Mouse (Mus musculus) hindbrain, embryonic 11.5 days (tissue): ENCODE measurements around the gene Elp6. TPM values are rescaled to one million over a fixed set of nuclear protein-coding genes. Genes with fewer than 3 reads are reported as not detected.

Experiments used
- ATAC-seq: fragments of 200-750 bp; cut with Nextera tagmentation; 2 replicates; pipeline ENCODE4 v1.8.0; 2017; ENCODE audit warnings: mild to moderate bottlenecking, moderate TSS enrichment, moderate library complexity; ENCODE audit not compliant: low FRiP score
- DNase-seq: peaks from one replicate; pipeline ENCODE4 v3.0.0-alpha.2; 2015; ENCODE audit warnings: low spot score
- H3K27ac ChIP-seq: fragments of 300-500 bp; sonication (generic); 2 replicates; pipeline ENCODE4 v1.5.1; 2014; ENCODE audit warnings: mild to moderate bottlenecking, low read depth, low read length
- H3K27me3 ChIP-seq: fragments of 300-500 bp; sonication (generic); 2 replicates; pipeline ENCODE4 v1.6.1; 2014; ENCODE audit warnings: mild to moderate bottlenecking, low read length, moderate library complexity, mixed read lengths; ENCODE audit not compliant: control insufficient read depth, insufficient read depth
- H3K36me3 ChIP-seq: fragments of 300-500 bp; sonication (generic); 2 replicates; pipeline ENCODE4 v1.6.1; 2014; ENCODE audit warnings: mild to moderate bottlenecking, low read length, moderate library complexity, mixed read lengths; ENCODE audit not compliant: control insufficient read depth, insufficient read depth
- H3K4me1 ChIP-seq: fragments of 300-500 bp; sonication (generic); replicated peaks from 2 replicates; pipeline ENCODE4 v1.6.1; 2014; ENCODE audit warnings: low read length, mixed read lengths; ENCODE audit not compliant: control insufficient read depth, insufficient read depth
- H3K4me2 ChIP-seq: fragments of 300-500 bp; sonication (generic); replicated peaks from 2 replicates; pipeline ENCODE4 v1.6.1; 2014; ENCODE audit warnings: mild to moderate bottlenecking, low read depth, low read length
- H3K4me3 ChIP-seq: fragments of 300-500 bp; sonication (generic); 2 replicates; pipeline ENCODE4 v1.5.1; 2014; ENCODE audit warnings: low read depth, low read length
- H3K9ac ChIP-seq: fragments of 300-500 bp; sonication (generic); 2 replicates; pipeline ENCODE4 v1.6.1; 2014; ENCODE audit warnings: low read depth, low read length
- H3K9me3 ChIP-seq: fragments of 300-500 bp; sonication (generic); 2 replicates; pipeline ENCODE4 v1.6.1; 2016; ENCODE audit warnings: low read length; ENCODE audit not compliant: control insufficient read depth
- WGBS: fragments of 180-500 bp; shearing (Covaris S2); extraction: QIAGEN DNeasy Blood & Tissue Kit; methylation state at CpG from one replicate; pipeline ENCODE4 v1.1.7; 2014; 5-methylcytosine and 5-hydroxymethylcytosine counted together
- polyA plus RNA-seq: library from polyadenylated mRNA; unstranded; fragments of >200 nt; fragmentation: Nextera tagmentation; extraction: Ambion mirVana; gene quantifications from 2 replicates; pipeline ENCODE4 v1.2.1, GENCODE M21; 2014

Elp6 gene
- polyA plus RNA-seq, 1 experiment from 2014 or later = 35.1 TPM

DNA sequence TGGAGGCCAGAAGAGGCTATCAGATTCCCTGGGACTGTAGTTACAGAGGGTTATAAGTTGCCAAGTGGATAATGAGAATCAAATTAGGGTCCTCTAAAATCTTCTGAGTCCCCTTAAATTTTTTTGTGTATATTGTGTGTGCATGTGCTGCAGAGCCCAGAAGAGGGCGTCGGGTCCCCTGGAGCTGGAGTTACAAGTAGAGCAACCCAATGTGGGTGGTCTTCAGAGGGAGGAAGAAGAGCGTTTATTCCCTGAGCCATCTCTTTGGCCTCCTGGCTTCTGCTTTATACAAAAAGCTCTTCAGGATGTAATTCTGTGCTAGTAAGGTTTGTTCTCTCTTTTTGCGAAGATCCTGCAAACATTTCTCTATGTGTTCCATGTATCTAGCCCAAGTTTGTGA lies 457 bp upstream of the Elp6 start:
- Histone ChIP-seq H3K27ac (peak overlapping the region; percentile 86), H3K4me2 (peak overlapping the region; percentile 67), H3K4me1 (no peaks in the 10 kb centered on the region), H3K4me3 (peak overlapping the region; percentile 48), H3K9ac (peak overlapping the region; percentile 76), H3K27me3 (no peaks in the 10 kb centered on the region), H3K36me3 (no peaks in the 10 kb centered on the region), H3K9me3 (no peaks in the 10 kb centered on the region)
- ATAC-seq (peak; percentile 59), DNase-seq (peak; percentile 71)
- 5% methylated on average over 4 of the region's 4 CpGs for WGBS

DNA sequence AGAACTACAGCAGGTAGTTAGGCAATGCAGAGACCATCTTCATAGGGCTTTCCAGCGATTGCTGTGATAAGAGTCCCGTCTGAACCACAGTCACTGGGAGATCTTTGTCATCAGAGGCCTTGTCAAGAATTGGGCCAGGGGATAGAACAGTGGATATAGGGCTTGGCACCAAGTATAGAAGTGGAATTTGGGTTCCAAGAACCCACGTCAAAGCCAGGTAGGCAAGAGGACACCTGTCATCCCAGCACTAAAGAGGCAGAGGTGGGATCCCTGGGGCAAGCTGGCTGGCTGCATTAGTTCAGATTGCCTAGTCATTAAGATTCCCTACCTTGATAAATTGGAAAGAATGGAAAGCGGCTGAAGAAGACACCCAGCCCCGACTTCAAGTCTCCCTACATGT lies 1.4 kb downstream of the Elp6 start:
- no peak overlapping the region for H3K4me3 ChIP-seq
- H3K36me3 ChIP-seq = no peaks in the 10 kb centered on the region
- no peaks in the 10 kb centered on the region for H3K27me3 ChIP-seq
- H3K4me2 ChIP-seq = 0 out of 2 replicates have a peak overlapping the region, but pooled peaks have one; percentile 55
- DNase-seq (no peak), ATAC-seq (no peak)
- no peak overlapping the region for H3K27ac ChIP-seq
- no peaks in the 10 kb centered on the region for H3K4me1 ChIP-seq
- 95% methylated on average over 5 of the region's 5 CpGs for WGBS
- H3K9me3 ChIP-seq = no peaks in the 10 kb centered on the region
- no peak overlapping the region for H3K9ac ChIP-seq

DNA sequence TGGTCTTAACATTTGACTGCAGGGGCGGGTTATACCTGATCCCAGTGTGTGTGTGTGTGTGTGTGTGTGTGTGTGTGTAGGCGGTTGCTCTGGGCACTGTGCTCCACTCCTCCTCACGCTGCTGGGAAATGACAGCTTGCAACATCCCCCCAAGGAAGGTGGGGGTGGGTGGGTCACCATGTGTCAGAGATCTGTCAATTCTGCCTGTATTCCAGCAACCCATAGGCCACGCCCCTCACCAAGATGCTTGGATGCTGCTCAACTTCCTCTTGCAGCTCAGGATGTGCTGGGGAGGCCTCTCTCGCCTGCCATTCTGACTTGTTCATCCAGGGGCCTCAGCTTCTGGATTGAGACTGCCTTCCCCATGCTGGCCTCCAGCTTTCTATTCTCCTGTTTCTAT lies 9.7 kb downstream of the Elp6 start:
- no peak overlapping the region for H3K4me3 ChIP-seq
- ATAC-seq (no peak), DNase-seq (no peak)
- H3K9me3 ChIP-seq = no peaks in the 10 kb centered on the region
- no peak overlapping the region for H3K4me2 ChIP-seq
- WGBS = 83% methylated on average over 5 of the region's 5 CpGs
- H3K36me3 ChIP-seq = 0 out of 2 replicates have a peak, but pooled peaks cover 5% of the 10 kb centered on the region
- no peak overlapping the region for H3K9ac ChIP-seq
- no peaks in the 10 kb centered on the region for H3K4me1 ChIP-seq
- no peaks in the 10 kb centered on the region for H3K27me3 ChIP-seq
- H3K27ac ChIP-seq = no peak overlapping the region

DNA sequence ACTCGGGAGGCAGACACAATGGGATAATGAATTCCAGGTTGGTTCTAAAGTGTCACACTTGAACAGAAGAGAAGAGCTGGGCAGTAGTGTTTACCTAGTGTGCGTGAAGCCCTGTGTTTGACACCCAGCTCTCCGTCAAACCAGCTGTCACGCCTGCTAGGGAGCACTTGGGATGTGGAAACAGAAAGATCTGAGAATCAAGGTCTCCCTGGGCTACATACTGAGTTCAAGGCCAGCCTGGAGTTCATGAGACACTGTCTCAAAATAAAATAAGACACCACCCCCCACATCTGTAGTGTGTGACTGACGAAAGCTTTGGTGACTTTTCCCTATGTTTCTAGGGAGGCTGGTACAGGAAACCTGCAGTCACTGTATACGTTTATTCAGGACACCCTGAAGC lies 10.4 kb downstream of the Elp6 start:
- Histone ChIP-seq H3K27ac (no peak overlapping the region), H3K9ac (no peak overlapping the region), H3K9me3 (no peaks in the 10 kb centered on the region), H3K36me3 (0 out of 2 replicates have a peak, but pooled peaks cover 5% of the 10 kb centered on the region), H3K27me3 (no peaks in the 10 kb centered on the region), H3K4me1 (no peaks in the 10 kb centered on the region), H3K4me2 (no peak overlapping the region), H3K4me3 (no peak overlapping the region)
- ATAC-seq (no peak), DNase-seq (no peak)
- 91% methylated on average over 6 of the region's 6 CpGs for WGBS

DNA sequence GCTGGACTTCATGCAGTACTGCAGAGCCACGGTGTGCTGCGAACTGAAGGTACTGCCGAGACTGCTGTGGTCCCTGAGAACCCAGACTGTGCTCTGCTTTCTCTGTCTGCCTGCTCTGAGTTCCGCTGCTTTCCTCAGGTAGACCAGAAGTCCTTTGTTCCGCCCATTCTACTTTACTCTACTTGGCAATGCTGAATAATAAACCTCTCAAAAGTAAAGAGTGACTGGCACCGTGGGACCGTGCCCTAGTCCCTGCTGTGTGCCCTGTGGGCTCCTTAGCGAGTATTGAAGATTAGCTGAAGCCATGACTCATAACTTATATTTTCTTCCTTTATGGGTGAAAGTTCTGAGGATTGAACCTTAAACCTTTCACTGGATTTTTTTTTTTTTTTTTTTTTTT lies 10.9 kb downstream of the Elp6 start:
- Histone ChIP-seq H3K27ac (no peak overlapping the region), H3K4me3 (no peak overlapping the region), H3K9ac (no peak overlapping the region), H3K4me2 (no peak overlapping the region), H3K9me3 (no peaks in the 10 kb centered on the region), H3K27me3 (no peaks in the 10 kb centered on the region), H3K4me1 (no peaks in the 10 kb centered on the region), H3K36me3 (peaks cover 7% of the 10 kb centered on the region; the same call in 1 of the 2 replicates)
- ATAC-seq = no peak
- over 99% methylated on average over 8 of the region's 8 CpGs for WGBS
- no peak for DNase-seq

DNA sequence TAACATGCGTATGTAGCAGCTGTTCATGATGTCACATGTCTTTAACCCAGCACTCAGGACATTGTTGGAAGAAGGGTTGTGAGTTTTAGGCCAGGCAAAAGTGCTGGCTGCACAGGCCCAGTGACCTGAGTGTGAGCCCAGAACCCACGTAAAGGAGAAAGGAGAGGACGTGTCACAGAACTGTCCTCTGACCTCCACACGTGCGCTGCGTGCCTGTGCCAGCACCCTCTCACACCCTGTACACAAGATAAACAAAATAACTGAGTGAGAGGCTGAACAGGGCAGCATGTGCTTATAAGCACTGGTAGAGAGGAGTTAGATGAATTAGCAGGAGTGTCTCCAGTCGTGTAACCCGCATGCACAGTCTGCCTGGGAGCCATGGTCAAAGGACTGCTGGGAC lies 11.5 kb downstream of the Elp6 start:
- H3K4me3 ChIP-seq = no peak overlapping the region
- ATAC-seq = no peak
- H3K27me3 ChIP-seq = no peaks in the 10 kb centered on the region
- peaks cover 12% of the 10 kb centered on the region; the same call in 1 of the 2 replicates for H3K36me3 ChIP-seq
- no peak for DNase-seq
- no peaks in the 10 kb centered on the region for H3K9me3 ChIP-seq
- 98% methylated on average over 8 of the region's 8 CpGs for WGBS
- H3K27ac ChIP-seq = no peak overlapping the region
- H3K9ac ChIP-seq = no peak overlapping the region
- H3K4me2 ChIP-seq = no peak overlapping the region
- H3K4me1 ChIP-seq = no peaks in the 10 kb centered on the region

DNA sequence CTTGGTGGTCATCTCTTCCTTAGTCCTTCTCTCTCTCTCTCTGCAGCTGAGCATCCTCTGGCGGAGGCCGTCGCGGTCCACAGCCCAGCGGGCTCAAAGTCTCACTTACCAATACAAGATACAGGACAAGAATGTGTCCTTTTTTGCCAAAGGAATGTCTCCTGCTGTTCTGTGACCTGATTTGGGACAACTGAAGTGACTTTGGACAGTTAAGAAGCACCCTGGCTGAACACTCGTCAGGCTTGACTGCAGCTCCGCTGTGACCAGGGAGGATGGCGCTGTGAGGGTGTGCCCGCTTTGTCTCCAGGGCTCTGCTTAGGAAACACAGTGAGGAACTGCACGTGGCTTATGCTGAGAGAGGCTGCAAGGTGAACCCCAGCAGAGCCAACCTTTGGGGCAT lies 15.8 kb downstream of the Elp6 start:
- Histone ChIP-seq H3K4me1 (no peaks in the 10 kb centered on the region), H3K4me2 (no peak overlapping the region), H3K27ac (no peak overlapping the region), H3K27me3 (no peaks in the 10 kb centered on the region), H3K9me3 (no peaks in the 10 kb centered on the region), H3K4me3 (no peak overlapping the region), H3K36me3 (peaks cover 7% of the 10 kb centered on the region; the same call in 1 of the 2 replicates), H3K9ac (no peak overlapping the region)
- WGBS = 80% methylated on average over 10 of the region's 10 CpGs
- DNase-seq (no peak), ATAC-seq (no peak)

DNA sequence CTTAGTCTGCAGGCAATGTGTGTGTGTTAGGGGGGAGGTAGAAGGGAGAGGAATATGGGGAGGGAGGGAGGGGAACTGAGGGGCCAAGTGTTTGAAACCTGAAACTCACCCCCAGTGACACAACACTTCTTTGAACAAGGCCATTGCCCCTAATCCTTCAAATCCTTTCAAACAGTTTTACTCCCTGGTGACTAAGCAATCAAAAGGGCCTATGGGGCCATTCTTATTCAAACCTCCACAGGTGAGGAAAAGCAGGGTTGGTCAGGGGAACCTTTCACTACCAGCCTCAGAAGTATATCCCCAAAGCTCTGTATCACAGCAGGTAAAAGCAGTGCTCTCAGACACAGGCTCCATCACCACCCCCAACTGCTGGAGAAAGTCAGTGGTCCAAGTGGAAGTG lies 18.0 kb downstream of the Elp6 start:
- no peak overlapping the region for H3K4me2 ChIP-seq
- no peaks in the 10 kb centered on the region for H3K27me3 ChIP-seq
- no peaks in the 10 kb centered on the region for H3K4me1 ChIP-seq
- DNase-seq (no peak), ATAC-seq (no peak)
- no peak overlapping the region for H3K27ac ChIP-seq
- no peak overlapping the region for H3K4me3 ChIP-seq
- peaks cover 7% of the 10 kb centered on the region; the same call in 1 of the 2 replicates for H3K36me3 ChIP-seq
- no peak overlapping the region for H3K9ac ChIP-seq
- no peaks in the 10 kb centered on the region for H3K9me3 ChIP-seq

DNA sequence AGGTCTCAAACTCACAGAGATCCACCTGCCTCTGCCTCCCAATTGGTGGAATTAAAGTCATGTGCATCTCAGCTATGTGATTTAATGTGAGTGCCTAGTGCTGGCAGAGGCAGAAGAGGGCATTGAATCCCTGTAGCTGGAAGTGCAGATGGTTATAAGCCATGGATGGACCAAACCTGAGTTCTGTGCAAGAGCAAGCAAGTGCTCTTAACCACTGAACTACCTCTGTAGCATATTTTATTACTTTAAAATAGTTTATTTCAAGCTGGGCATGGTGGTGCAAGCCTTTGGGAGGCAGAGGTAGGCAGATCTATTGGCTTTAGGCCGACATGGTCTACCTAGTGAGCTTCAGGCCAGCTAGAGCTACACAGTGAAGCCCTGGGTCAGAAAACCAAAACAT lies 19.2 kb downstream of the Elp6 start:
- Histone ChIP-seq H3K9me3 (no peaks in the 10 kb centered on the region), H3K4me1 (no peaks in the 10 kb centered on the region), H3K9ac (no peak overlapping the region), H3K27ac (no peak overlapping the region), H3K36me3 (peaks cover 7% of the 10 kb centered on the region; the same call in 1 of the 2 replicates), H3K4me3 (no peak overlapping the region), H3K4me2 (no peak overlapping the region), H3K27me3 (no peaks in the 10 kb centered on the region)
- ATAC-seq = no peak
- whole genome bisulfite sequencing = 76% methylated on average over 1 of the region's 1 CpGs
- no peak for DNase-seq
